Mouse (Mus musculus): ENCODE measurements around the gene Zfp142. TPM values are rescaled to one million over a fixed set of nuclear protein-coding genes. Genes with fewer than 3 reads are reported as not detected.

Zfp142 gene
- total and polyA plus RNA-seq, 2 experiments from 2014 or later = 2.0 to 6.8 TPM

GRCm38 (mm10) chr1:74582621-74583020 lies 5.4 kb downstream of the Zfp142 start:
- TF ChIP-seq EP300 (IDR thresholded peaks at IDR 0.05; ENCODE audit: low read depth) (no peak), CTCF (IDR thresholded peaks at IDR 0.05; ENCODE audit: low read depth) (no peak)
- H3K27ac ChIP-seq (ENCODE audit: low read depth) = no peak overlapping the region
- no peaks in the 10 kb centered on the region for H3K27me3 ChIP-seq (ENCODE audit: control insufficient read depth, insufficient read depth, low read length)
- H3K36me3 ChIP-seq (replicated peaks; ENCODE audit: control insufficient read depth, insufficient read depth, low read length) = peaks cover 36% of the 10 kb centered on the region
- ATAC-seq (ENCODE audit: insufficient read depth, low read depth) = no peak
- H3K4me2 ChIP-seq (ENCODE audit: low read depth, low read length) = no peak overlapping the region
- DNase-seq (ENCODE audit: low spot score) = no peak
- H3K4me3 ChIP-seq (ENCODE audit: low read depth, low read length) = no peak overlapping the region
- no peaks in the 10 kb centered on the region for H3K9me3 ChIP-seq (replicated peaks; ENCODE audit: control insufficient read depth, low read length)
- no peak overlapping the region for H3K9ac ChIP-seq (replicated peaks; ENCODE audit: low read depth, low read length)
- H3K4me1 ChIP-seq (ENCODE audit: control insufficient read depth, insufficient read depth) = peaks cover 18% of the 10 kb centered on the region
- 84% methylated on average over 3 of the region's 3 CpGs for WGBS

DNA sequence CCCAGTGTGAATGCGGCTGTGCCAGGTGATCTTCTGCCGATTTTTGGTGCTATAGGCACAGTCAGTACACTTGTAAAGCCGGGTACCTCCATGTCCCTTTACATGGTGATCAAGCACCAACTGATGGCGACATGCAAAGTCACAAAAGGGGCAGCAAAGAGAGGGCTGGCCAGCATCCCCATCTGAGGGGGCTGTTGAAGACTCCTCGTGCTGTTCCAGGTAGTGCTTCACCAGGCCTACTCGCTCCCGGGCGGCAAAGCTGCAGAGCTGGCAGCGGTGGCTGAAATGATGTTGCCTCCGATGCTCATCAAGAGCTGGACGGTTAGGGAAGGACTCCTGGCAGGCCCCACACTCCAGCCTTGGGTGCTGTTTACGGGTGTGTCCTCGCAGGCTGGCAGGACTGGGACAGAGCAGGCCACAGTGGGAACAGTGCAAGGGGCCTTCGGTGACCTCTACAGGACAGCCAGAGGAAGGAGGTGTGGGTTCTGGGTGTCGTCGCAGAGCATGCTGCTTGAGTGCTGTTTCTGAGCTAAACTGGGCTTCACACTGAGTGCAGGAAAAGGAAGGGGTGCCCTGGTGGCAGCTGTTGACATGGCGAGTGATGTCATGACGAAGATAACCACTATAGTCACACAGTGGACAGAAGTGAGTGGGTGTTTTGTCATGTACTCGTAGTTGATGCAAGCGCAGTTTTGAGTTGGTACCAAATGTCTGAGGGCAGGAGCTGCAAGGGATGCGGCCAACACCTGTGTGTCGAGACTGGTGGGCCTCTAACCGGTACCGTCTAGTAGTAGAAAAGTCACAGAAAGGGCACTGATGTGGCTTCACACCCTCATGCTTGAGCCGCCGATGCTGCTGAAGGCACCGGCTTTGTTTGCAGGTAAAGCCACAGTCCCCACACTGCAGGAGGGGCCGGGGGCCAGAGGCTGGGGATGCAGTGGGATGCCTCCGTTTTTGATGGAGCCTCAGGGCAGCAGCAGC lies 18.0 kb downstream of the Zfp142 start:
- H3K9ac ChIP-seq (replicated peaks; ENCODE audit: low read depth, low read length) = no peak overlapping the region
- no peak overlapping the region for H3K4me2 ChIP-seq (ENCODE audit: low read depth, low read length)
- no peaks in the 10 kb centered on the region for H3K27me3 ChIP-seq (ENCODE audit: control insufficient read depth, insufficient read depth, low read length)
- ATAC-seq (ENCODE audit: insufficient read depth, low read depth) (peak; percentile 24; the same call in 1 of the 2 replicates), DNase-seq (ENCODE audit: low spot score) (no peak)
- no peak overlapping the region for H3K4me3 ChIP-seq (ENCODE audit: low read depth, low read length)
- WGBS = 78% methylated on average over 29 of the region's 29 CpGs
- H3K9me3 ChIP-seq (replicated peaks; ENCODE audit: control insufficient read depth, low read length) = no peaks in the 10 kb centered on the region
- TF ChIP-seq EP300 (IDR thresholded peaks at IDR 0.05; ENCODE audit: low read depth) = no peak
- TF ChIP-seq CTCF (IDR thresholded peaks at IDR 0.05; ENCODE audit: low read depth) = no peak
- H3K27ac ChIP-seq (ENCODE audit: low read depth) = no peak overlapping the region
- peaks cover 95% of the 10 kb centered on the region for H3K36me3 ChIP-seq (replicated peaks; ENCODE audit: control insufficient read depth, insufficient read depth, low read length)
- H3K4me1 ChIP-seq (ENCODE audit: control insufficient read depth, insufficient read depth) = no peaks in the 10 kb centered on the region

GRCm38 (mm10) chr1:74565834-74566233 lies 22.2 kb downstream of the Zfp142 start:
- Histone ChIP-seq H3K36me3 (replicated peaks; ENCODE audit: control insufficient read depth, insufficient read depth, low read length) (peaks cover 62% of the 10 kb centered on the region), H3K9me3 (replicated peaks; ENCODE audit: control insufficient read depth, low read length) (no peaks in the 10 kb centered on the region), H3K4me3 (ENCODE audit: low read depth, low read length) (no peak overlapping the region), H3K9ac (replicated peaks; ENCODE audit: low read depth, low read length) (no peak overlapping the region), H3K4me1 (ENCODE audit: control insufficient read depth, insufficient read depth) (no peaks in the 10 kb centered on the region), H3K27me3 (ENCODE audit: control insufficient read depth, insufficient read depth, low read length) (no peaks in the 10 kb centered on the region), H3K27ac (ENCODE audit: low read depth) (no peak overlapping the region), H3K4me2 (ENCODE audit: low read depth, low read length) (no peak overlapping the region)
- WGBS = 94% methylated on average over 6 of the region's 6 CpGs
- TF ChIP-seq CTCF (IDR thresholded peaks at IDR 0.05; ENCODE audit: low read depth) = no peak
- TF ChIP-seq EP300 (IDR thresholded peaks at IDR 0.05; ENCODE audit: low read depth) = no peak
- DNase-seq (ENCODE audit: low spot score) (no peak), ATAC-seq (ENCODE audit: insufficient read depth, low read depth) (no peak)

GRCm38 (mm10) chr1:74559061-74559460 lies 29.0 kb downstream of the Zfp142 start:
- ATAC-seq (ENCODE audit: insufficient read depth, low read depth) = no peak
- 77% methylated on average over 5 of the region's 5 CpGs for whole genome bisulfite sequencing

DNA sequence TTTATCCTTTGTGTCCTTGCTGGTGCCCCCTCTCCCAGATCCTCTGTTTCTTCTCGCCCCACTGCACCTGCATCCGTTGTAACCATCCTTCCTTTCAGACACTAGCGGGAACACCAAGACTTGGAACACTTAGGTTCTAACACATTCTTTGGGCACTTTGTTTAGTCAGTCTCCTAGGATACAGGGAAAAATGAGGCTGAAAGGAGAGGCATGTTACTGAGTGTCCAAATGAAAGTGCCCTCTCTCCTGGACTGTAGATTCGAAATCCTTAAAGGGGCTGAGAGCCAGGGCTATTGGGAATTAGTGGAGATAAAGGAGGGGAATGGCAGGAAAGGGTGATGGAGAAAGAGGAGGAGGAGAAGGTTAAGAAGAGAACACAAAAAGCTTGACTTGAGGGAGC lies 43.9 kb downstream of the Zfp142 start, which contains the start of gene Usp37:
Gene Usp37, minus strand, starts transcription at position 101 of the 400 bp plus-strand sequence.
- H3K36me3 ChIP-seq (replicated peaks; ENCODE audit: control insufficient read depth, insufficient read depth, low read length) = no peaks in the 10 kb centered on the region
- no peak for ATAC-seq (ENCODE audit: insufficient read depth, low read depth)
- H3K4me3 ChIP-seq (ENCODE audit: low read depth, low read length) = no peak within 1 kb of the TSS
- no peaks in the 10 kb centered on the region for H3K9me3 ChIP-seq (replicated peaks; ENCODE audit: control insufficient read depth, low read length)
- TF ChIP-seq CTCF (IDR thresholded peaks at IDR 0.05; ENCODE audit: low read depth) = no peak
- TF ChIP-seq EP300 (IDR thresholded peaks at IDR 0.05; ENCODE audit: low read depth) = no peak
- 67% methylated on average over 4 of the region's 4 CpGs for WGBS
- no peak within 1 kb of the TSS for H3K4me2 ChIP-seq (ENCODE audit: low read depth, low read length)
- H3K4me1 ChIP-seq (ENCODE audit: control insufficient read depth, insufficient read depth) = peaks cover 4% of the 10 kb centered on the region; the same call in 1 of the 2 replicates
- H3K9ac ChIP-seq (replicated peaks; ENCODE audit: low read depth, low read length) = no peak within 1 kb of the TSS
- H3K27ac ChIP-seq (ENCODE audit: low read depth) = no peak within 1 kb of the TSS
- no peak for DNase-seq (ENCODE audit: low spot score)
- H3K27me3 ChIP-seq (ENCODE audit: control insufficient read depth, insufficient read depth, low read length) = 0 out of 2 replicates have a peak, but pooled peaks cover 6% of the 10 kb centered on the region

More at GRCm38 (mm10) chr1:74559061-74559460, 29.0 kb downstream of the Zfp142 start:
- Histone ChIP-seq H3K36me3 (replicated peaks; ENCODE audit: control insufficient read depth, insufficient read depth, low read length) (no peaks in the 10 kb centered on the region), H3K4me3 (ENCODE audit: low read depth, low read length) (no peak overlapping the region), H3K27ac (ENCODE audit: low read depth) (no peak overlapping the region), H3K4me2 (ENCODE audit: low read depth, low read length) (no peak overlapping the region), H3K9me3 (replicated peaks; ENCODE audit: control insufficient read depth, low read length) (no peaks in the 10 kb centered on the region), H3K9ac (replicated peaks; ENCODE audit: low read depth, low read length) (no peak overlapping the region), H3K27me3 (ENCODE audit: control insufficient read depth, insufficient read depth, low read length) (no peaks in the 10 kb centered on the region), H3K4me1 (ENCODE audit: control insufficient read depth, insufficient read depth) (no peaks in the 10 kb centered on the region)
- no peak for DNase-seq (ENCODE audit: low spot score)
- no peak for TF ChIP-seq EP300 (IDR thresholded peaks at IDR 0.05; ENCODE audit: low read depth)
- no peak for TF ChIP-seq CTCF (IDR thresholded peaks at IDR 0.05; ENCODE audit: low read depth)

All from heart, postnatal 0 days (tissue).